Mouse (Mus musculus): ENCODE results near the gene Gm19345. TPM values are rescaled to one million over a fixed set of nuclear protein-coding genes. Genes with fewer than 3 reads are reported as not detected.

The Gm19345 gene
- polyA plus RNA-seq, 1 experiment from 2014 or later: not detected

DNA sequence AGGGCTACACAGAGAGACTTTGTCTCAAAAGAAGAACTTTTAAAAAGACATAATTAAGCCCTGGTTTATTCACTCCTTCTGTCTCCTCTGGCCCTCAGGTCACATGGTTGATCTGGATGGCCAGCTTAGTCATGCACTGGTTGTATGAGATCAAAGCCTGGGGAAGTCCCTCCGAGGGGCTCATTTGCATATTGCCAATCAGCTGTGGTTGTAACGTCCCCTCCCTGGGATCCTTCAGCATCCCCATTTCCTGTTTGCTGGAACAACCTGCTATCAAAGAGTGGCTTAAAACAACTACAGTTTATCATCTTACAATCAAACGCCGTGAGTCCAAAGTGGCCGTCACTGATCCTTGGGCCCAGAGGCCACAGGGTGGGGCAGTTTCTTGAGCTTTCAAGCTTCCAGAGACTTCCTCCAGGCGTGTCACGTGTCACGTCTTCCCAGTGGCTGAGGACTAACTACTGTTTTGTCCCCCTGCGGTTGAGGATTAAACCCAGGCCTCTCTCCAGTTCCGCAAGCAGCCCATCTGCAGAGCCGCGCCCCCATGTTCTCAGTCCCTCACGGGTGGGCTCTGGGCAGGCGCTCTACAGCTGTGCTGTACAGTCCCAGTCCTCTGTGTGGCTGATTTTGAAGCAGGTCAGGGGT, 25.1 kb downstream of the Gm19345 start:
- Histone ChIP-seq H3K9me3 (ENCODE audit: control insufficient read depth, low read length) (no peaks in the 10 kb centered on the region), H3K4me3 (ENCODE audit: control insufficient read depth in 1 of 2, insufficient read depth in 1 of 2, low read depth in 1 of 2, low read length in 2 of 2) (no peak overlapping the region), H3K9ac (ENCODE audit: low read length) (no peak overlapping the region), H3K27ac (replicated peaks in 1 of 2; ENCODE audit: control insufficient read depth in 1 of 2, insufficient read depth in 1 of 2, low read depth in 2 of 2, low read length in 2 of 2) (no peak overlapping the region), H3K4me2 (ENCODE audit: low read length) (no peak overlapping the region), H3K4me1 (ENCODE audit: control insufficient read depth in 2 of 2, insufficient read depth in 2 of 2, low read length in 2 of 2) (peaks cover 0 to 1% of the 10 kb centered on the region in 2 experiments; a peak in 1 of 4 replicates), H3K27me3 (ENCODE audit: control insufficient read depth, insufficient read depth, low read length) (no peaks in the 10 kb centered on the region), H3K36me3 (ENCODE audit: control insufficient read depth, insufficient read depth, low read length) (no peaks in the 10 kb centered on the region)
- ATAC-seq (ENCODE audit: insufficient number of reproducible peaks, insufficient read depth, low FRiP score, low read depth): no peak
- 47% methylated on average over 14 of the region's 14 CpGs for WGBS

DNA sequence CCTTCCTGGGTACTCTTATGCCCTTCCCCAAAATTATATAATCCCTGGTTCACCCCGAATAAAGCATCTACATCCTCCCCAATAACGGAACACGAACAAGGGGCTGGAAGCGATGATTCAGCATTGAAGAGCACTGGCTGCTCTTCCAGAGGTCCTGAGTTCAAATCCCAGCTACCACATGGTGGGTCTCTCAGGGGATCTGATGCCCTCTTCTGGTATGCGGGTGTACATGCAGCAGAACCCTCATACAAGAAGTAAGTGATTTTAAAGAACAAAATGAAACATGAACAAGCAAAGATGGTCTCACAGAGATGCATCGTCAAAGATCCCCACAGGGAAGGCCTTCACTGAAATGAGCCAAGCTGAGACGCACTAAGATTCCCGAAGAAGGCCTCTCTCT, 29.0 kb downstream of the Gm19345 start:
- WGBS: 70% methylated on average over 8 of the region's 8 CpGs
- Histone ChIP-seq H3K27me3 (ENCODE audit: control insufficient read depth, insufficient read depth, low read length) (no peaks in the 10 kb centered on the region), H3K36me3 (ENCODE audit: control insufficient read depth, insufficient read depth, low read length) (no peaks in the 10 kb centered on the region), H3K27ac (replicated peaks in 1 of 2; ENCODE audit: control insufficient read depth in 1 of 2, insufficient read depth in 1 of 2, low read depth in 2 of 2, low read length in 2 of 2) (no peak overlapping the region), H3K9me3 (ENCODE audit: control insufficient read depth, low read length) (no peaks in the 10 kb centered on the region), H3K9ac (ENCODE audit: low read length) (no peak overlapping the region), H3K4me1 (ENCODE audit: control insufficient read depth in 2 of 2, insufficient read depth in 2 of 2, low read length in 2 of 2) (no peaks in the 10 kb centered on the region), H3K4me2 (ENCODE audit: low read length) (no peak overlapping the region), H3K4me3 (ENCODE audit: control insufficient read depth in 1 of 2, insufficient read depth in 1 of 2, low read depth in 1 of 2, low read length in 2 of 2) (no peak overlapping the region)
- no peak for ATAC-seq (ENCODE audit: insufficient number of reproducible peaks, insufficient read depth, low FRiP score, low read depth)

DNA sequence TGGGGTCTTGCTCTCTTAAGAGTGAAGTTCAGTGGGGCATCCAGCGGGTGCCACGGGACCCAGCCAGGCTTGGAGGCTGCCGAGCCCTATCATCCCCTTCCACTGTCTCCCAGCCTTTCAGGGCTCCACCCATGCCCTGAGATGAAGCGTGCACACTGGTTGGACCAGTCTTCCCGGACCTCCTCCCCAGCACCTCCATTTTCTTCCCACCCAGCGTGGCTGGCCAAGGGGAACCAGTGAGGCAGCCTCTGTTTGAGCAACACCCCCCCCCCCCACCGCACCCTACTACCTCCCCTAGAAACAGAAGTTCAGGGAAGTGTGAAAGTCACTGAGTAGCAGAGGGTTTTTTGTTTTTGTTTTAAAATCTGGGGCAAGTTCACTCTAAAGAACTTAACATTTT, 36.0 kb downstream of the Gm19345 start, which contains the start of gene Ceacam19:
TSS of gene Ceacam19 (minus strand) at position 117 of the 400 bp plus-strand sequence.
- Histone ChIP-seq H3K36me3 (ENCODE audit: control insufficient read depth, insufficient read depth, low read length) (no peaks in the 10 kb centered on the region), H3K9ac (ENCODE audit: low read length) (no peak within 1 kb of the TSS), H3K4me2 (ENCODE audit: low read length) (no peak within 1 kb of the TSS), H3K27ac (replicated peaks in 1 of 2; ENCODE audit: control insufficient read depth in 1 of 2, insufficient read depth in 1 of 2, low read depth in 2 of 2, low read length in 2 of 2) (no peak within 1 kb of the TSS), H3K9me3 (ENCODE audit: control insufficient read depth, low read length) (no peaks in the 10 kb centered on the region), H3K4me3 (ENCODE audit: control insufficient read depth in 1 of 2, insufficient read depth in 1 of 2, low read depth in 1 of 2, low read length in 2 of 2) (no peak within 1 kb of the TSS), H3K4me1 (ENCODE audit: control insufficient read depth in 2 of 2, insufficient read depth in 2 of 2, low read length in 2 of 2) (no peaks in the 10 kb centered on the region), H3K27me3 (ENCODE audit: control insufficient read depth, insufficient read depth, low read length) (no peaks in the 10 kb centered on the region)
- no peak for ATAC-seq (ENCODE audit: insufficient number of reproducible peaks, insufficient read depth, low FRiP score, low read depth)
- 66% methylated on average over 7 of the region's 7 CpGs for WGBS

DNA sequence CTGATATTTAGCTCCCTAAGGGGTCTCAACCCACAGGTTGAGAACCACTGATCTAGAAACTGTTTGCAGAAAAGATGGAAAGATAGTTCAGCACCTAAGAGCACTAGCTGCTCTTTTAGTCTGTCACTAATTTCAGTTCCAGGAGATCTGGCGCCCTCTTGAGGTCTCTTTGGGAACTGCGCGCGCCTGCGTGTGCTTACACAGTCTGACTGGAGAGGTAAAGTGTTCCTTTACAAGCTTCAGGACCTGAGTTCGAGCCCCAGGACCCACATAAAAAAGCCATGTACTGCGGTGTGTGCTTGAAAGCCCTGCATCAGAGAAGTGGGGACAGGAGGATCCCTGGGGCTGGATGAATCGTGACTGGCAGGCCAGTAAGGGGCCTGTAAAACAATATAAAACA, 38.1 kb downstream of the Gm19345 start:
- no peaks in the 10 kb centered on the region for H3K27me3 ChIP-seq (ENCODE audit: control insufficient read depth, insufficient read depth, low read length)
- H3K36me3 ChIP-seq (ENCODE audit: control insufficient read depth, insufficient read depth, low read length): no peaks in the 10 kb centered on the region
- H3K4me3 ChIP-seq (ENCODE audit: control insufficient read depth in 1 of 2, insufficient read depth in 1 of 2, low read depth in 1 of 2, low read length in 2 of 2): no peak overlapping the region
- no peak overlapping the region for H3K9ac ChIP-seq (ENCODE audit: low read length)
- no peak overlapping the region for H3K27ac ChIP-seq (replicated peaks in 1 of 2; ENCODE audit: control insufficient read depth in 1 of 2, insufficient read depth in 1 of 2, low read depth in 2 of 2, low read length in 2 of 2)
- 39% methylated on average over 8 of the region's 8 CpGs for WGBS
- H3K4me2 ChIP-seq (ENCODE audit: low read length): no peak overlapping the region
- H3K9me3 ChIP-seq (ENCODE audit: control insufficient read depth, low read length): no peaks in the 10 kb centered on the region
- no peak for ATAC-seq (ENCODE audit: insufficient number of reproducible peaks, insufficient read depth, low FRiP score, low read depth)
- H3K4me1 ChIP-seq (ENCODE audit: control insufficient read depth in 2 of 2, insufficient read depth in 2 of 2, low read length in 2 of 2): no peaks in the 10 kb centered on the region

Other genes with a start within 250 kb of the Gm19345 start
- 26.6 and 29.2 TPM in 2 replicates for gene Clasrp, start 247.5 kb upstream of the Gm19345 start, polyA plus RNA-seq (2014; fragmentation: Nextera tagmentation; extraction: Ambion mirVana)
- 4.8 and 6.1 TPM in 2 replicates for gene Relb, start 222.6 kb upstream of the Gm19345 start, polyA plus RNA-seq (2014; fragmentation: Nextera tagmentation; extraction: Ambion mirVana)
- 87.6 and 98.6 TPM in 2 replicates for gene Clptm1, start 187.0 kb upstream of the Gm19345 start, polyA plus RNA-seq (2014; fragmentation: Nextera tagmentation; extraction: Ambion mirVana)
- 0.57 and 2.2 TPM in 2 replicates for gene Apoc2, start 174.1 kb upstream of the Gm19345 start, polyA plus RNA-seq (2014; fragmentation: Nextera tagmentation; extraction: Ambion mirVana)
- not detected in 2 replicates for gene Gm44805, start 170.6 kb upstream of the Gm19345 start, polyA plus RNA-seq (2014; fragmentation: Nextera tagmentation; extraction: Ambion mirVana)
- gene Apoc4, start 170.5 kb upstream of the Gm19345 start, polyA plus RNA-seq (2014; fragmentation: Nextera tagmentation; extraction: Ambion mirVana): 0.31 TPM in 1 of 2 replicates, not detected in the other
- 14.3 and 14.6 TPM in 2 replicates for gene Apoc1, start 159.3 kb upstream of the Gm19345 start, polyA plus RNA-seq (2014; fragmentation: Nextera tagmentation; extraction: Ambion mirVana)
- 644 and 695 TPM in 2 replicates for gene Apoe, start 152.8 kb upstream of the Gm19345 start, polyA plus RNA-seq (2014; fragmentation: Nextera tagmentation; extraction: Ambion mirVana)
- gene Tomm40, start 136.6 kb upstream of the Gm19345 start, polyA plus RNA-seq (2014; fragmentation: Nextera tagmentation; extraction: Ambion mirVana): 130 and 135 TPM in 2 replicates
- gene Nectin2, start 101.5 kb upstream of the Gm19345 start, polyA plus RNA-seq (2014; fragmentation: Nextera tagmentation; extraction: Ambion mirVana): 63.4 and 68.4 TPM in 2 replicates
- gene Bcam, start 81.0 kb upstream of the Gm19345 start, polyA plus RNA-seq (2014; fragmentation: Nextera tagmentation; extraction: Ambion mirVana): 293 and 321 TPM in 2 replicates
- gene Cblc, start 55.2 kb upstream of the Gm19345 start, polyA plus RNA-seq (2014; fragmentation: Nextera tagmentation; extraction: Ambion mirVana): 0.53 TPM in 1 of 2 replicates, not detected in the other
- gene Bcl3, start 29.2 kb upstream of the Gm19345 start, polyA plus RNA-seq (2014; fragmentation: Nextera tagmentation; extraction: Ambion mirVana): 1.7 and 2.0 TPM in 2 replicates
- gene Ceacam16, start 9.3 kb downstream of the Gm19345 start, polyA plus RNA-seq (2014; fragmentation: Nextera tagmentation; extraction: Ambion mirVana): not detected in 2 replicates
- gene Ceacam19, start 36.0 kb downstream of the Gm19345 start, polyA plus RNA-seq (2014; fragmentation: Nextera tagmentation; extraction: Ambion mirVana): not detected in 2 replicates
- 12.7 and 12.9 TPM in 2 replicates for gene Pvr, start 69.2 kb downstream of the Gm19345 start, polyA plus RNA-seq (2014; fragmentation: Nextera tagmentation; extraction: Ambion mirVana)
- 1.3 and 1.8 TPM in 2 replicates for gene Igsf23, start 98.8 kb downstream of the Gm19345 start, polyA plus RNA-seq (2014; fragmentation: Nextera tagmentation; extraction: Ambion mirVana)
- not detected in 2 replicates for gene Ceacam20, start 113.4 kb downstream of the Gm19345 start, polyA plus RNA-seq (2014; fragmentation: Nextera tagmentation; extraction: Ambion mirVana)
- not detected in 2 replicates for gene Nlrp9b, start 139.5 kb downstream of the Gm19345 start, polyA plus RNA-seq (2014; fragmentation: Nextera tagmentation; extraction: Ambion mirVana)
- gene Vmn1r91, start 247.7 kb downstream of the Gm19345 start, polyA plus RNA-seq (2014; fragmentation: Nextera tagmentation; extraction: Ambion mirVana): not detected in 2 replicates

All from heart, embryonic 14.5 days (tissue).